Mouse (Mus musculus) bone marrow macrophage, adult 2 months (primary cell): ENCODE data around the gene Chtop. TPM values are rescaled to one million over a fixed set of nuclear protein-coding genes. Genes with fewer than 3 reads are reported as not detected.
A peak's percentile ranks its signal among the peaks of the same experiment; 100 is the strongest.

ENCODE experiments used
- H3K27ac ChIP-seq: 2 replicates; pipeline ENCODE4 v1.5.1; 2012; ENCODE audit warnings: low read depth, low read length; ENCODE audit not compliant: insufficient read depth
- H3K4me1 ChIP-seq: 2 replicates; pipeline ENCODE4 v1.6.1; 2012; ENCODE audit warnings: low read length; ENCODE audit not compliant: control insufficient read depth, insufficient read depth
- H3K4me3 ChIP-seq: 2 replicates; pipeline ENCODE4 v1.5.1; 2012; ENCODE audit warnings: mild to moderate bottlenecking, low read length, moderate library complexity; ENCODE audit not compliant: insufficient read depth
- CTCF ChIP-seq: IDR thresholded peaks from 2 replicates; pipeline ENCODE4 v1.5.1; 2012; ENCODE audit warnings: low read depth, mild to moderate bottlenecking, low read length, moderate library complexity
- POLR2A ChIP-seq: IDR thresholded peaks from 2 replicates; pipeline ENCODE4 v1.6.1; 2012; ENCODE audit warnings: mild to moderate bottlenecking, low read depth, low read length, borderline replicate concordance
- polyA plus RNA-seq: library from polyadenylated mRNA; stranded (reverse); fragments of >200 nt; gene quantifications from 2 replicates; pipeline ENCODE4 v1.2.4, GENCODE M21; 2012; ENCODE audit not compliant: missing spikeins, insufficient read depth, insufficient read length

Gene Chtop
- polyA plus RNA-seq, 1 experiment, result 56.9 TPM

- H3K4me1 ChIP-seq, result peaks cover 38% of the 10 kb centered on the region
- TF ChIP-seq CTCF, result no peak
- no peak for TF ChIP-seq POLR2A
- no peak overlapping the region for H3K27ac ChIP-seq
- H3K4me3 ChIP-seq, result peak overlapping the region; percentile 71
These were observed 3.8 kb upstream of the Chtop start for GRCm38 (mm10) chr3:90512948-90513642.

GRCm38 (mm10) chr3:90512276-90512675 is 3.0 kb upstream of the Chtop start:
- H3K27ac ChIP-seq, result no peak overlapping the region
- TF ChIP-seq POLR2A (no peak), CTCF (no peak)

GRCm38 (mm10) chr3:90509747-90510123 is 437 bp upstream of the Chtop start:
- H3K27ac ChIP-seq, result peak overlapping the region; percentile 61
- peaks cover 23% of the 10 kb centered on the region for H3K4me1 ChIP-seq
- TF ChIP-seq POLR2A (no peak), CTCF (no peak)
- H3K4me3 ChIP-seq, result peak overlapping the region; percentile 38

More at GRCm38 (mm10) chr3:90512276-90512675, 3.0 kb upstream of the Chtop start:
- no peak overlapping the region for H3K4me3 ChIP-seq
- peaks cover 37% of the 10 kb centered on the region for H3K4me1 ChIP-seq

DNA sequence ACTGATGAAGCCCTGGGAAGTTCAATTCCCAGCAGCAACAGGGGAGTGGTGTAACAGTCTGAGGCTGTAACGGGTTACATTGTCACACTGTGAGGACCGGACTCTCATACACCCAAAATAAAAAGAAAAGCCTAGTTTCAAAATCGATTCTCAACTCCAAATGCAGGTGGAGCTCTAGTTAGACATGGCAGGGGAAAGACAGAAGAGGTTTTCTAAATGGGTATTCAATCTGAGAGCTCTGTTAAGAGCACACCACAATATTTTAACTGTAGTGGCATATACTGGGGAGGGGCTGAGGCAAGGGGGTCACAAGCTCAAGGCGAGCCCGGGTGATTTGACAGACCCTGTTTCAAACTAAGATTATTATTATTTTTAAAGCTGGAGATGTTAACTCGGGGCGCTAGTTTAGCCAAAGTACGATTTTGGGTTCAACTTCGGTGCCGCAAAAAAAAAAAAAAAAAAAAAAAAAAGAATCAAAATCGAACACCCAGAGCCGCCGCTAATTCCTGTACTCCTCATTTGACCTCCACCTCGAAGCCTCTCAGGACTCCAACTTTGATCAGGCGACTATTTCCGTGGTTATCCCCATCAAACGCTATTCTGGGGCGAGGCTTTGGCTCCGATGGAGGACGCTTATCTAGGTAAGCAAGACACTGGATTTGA is 880 bp downstream of the Chtop start:
- Histone ChIP-seq H3K4me3 (peak overlapping the region; percentile 97), H3K4me1 (peaks cover 19% of the 10 kb centered on the region), H3K27ac (peak overlapping the region; percentile 26)
- TF ChIP-seq POLR2A (no peak), CTCF (no peak; the same call in 1 of the 2 replicates)

- Histone ChIP-seq H3K4me3 (no peak overlapping the region), H3K4me1 (peaks cover 7% of the 10 kb centered on the region), H3K27ac (no peak overlapping the region)
- TF ChIP-seq CTCF (no peak), POLR2A (no peak)
These were observed 2.9 kb downstream of the Chtop start for GRCm38 (mm10) chr3:90506362-90506761.

- TF ChIP-seq POLR2A (no peak), CTCF (no peak)
- no peak overlapping the region for H3K27ac ChIP-seq
- H3K4me3 ChIP-seq, result no peak overlapping the region
- peaks cover 7% of the 10 kb centered on the region for H3K4me1 ChIP-seq
These were observed 4.1 kb downstream of the Chtop start for GRCm38 (mm10) chr3:90505216-90505615.

GRCm38 (mm10) chr3:90503444-90503843 is 5.9 kb downstream of the Chtop start:
- no peak overlapping the region for H3K27ac ChIP-seq
- H3K4me1 ChIP-seq, result peaks cover 7% of the 10 kb centered on the region
- no peak overlapping the region for H3K4me3 ChIP-seq
- TF ChIP-seq CTCF (no peak), POLR2A (no peak)

DNA sequence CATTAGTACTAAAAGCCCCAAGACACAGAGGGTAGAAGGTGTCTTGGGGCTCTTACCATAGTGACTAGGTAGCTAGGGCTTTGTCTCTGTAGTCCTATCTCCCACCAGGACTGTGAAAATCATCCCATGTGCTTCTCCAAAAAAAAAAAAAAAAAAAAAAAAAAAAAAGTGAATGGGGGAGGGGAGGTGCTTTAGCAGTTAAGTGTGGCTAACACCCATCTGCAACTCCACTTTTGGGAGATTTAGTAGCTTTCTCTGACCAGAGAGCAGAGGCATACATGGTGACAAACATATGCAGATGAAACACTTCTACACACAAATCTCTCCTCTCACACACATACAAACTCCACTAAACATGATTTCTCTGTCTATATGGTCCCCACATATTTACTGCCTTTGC is 11.7 kb downstream of the Chtop start:
- H3K4me1 ChIP-seq, result no peaks in the 10 kb centered on the region
- H3K27ac ChIP-seq, result no peak overlapping the region
- no peak for TF ChIP-seq POLR2A
- TF ChIP-seq CTCF, result no peak
- no peak overlapping the region for H3K4me3 ChIP-seq

DNA sequence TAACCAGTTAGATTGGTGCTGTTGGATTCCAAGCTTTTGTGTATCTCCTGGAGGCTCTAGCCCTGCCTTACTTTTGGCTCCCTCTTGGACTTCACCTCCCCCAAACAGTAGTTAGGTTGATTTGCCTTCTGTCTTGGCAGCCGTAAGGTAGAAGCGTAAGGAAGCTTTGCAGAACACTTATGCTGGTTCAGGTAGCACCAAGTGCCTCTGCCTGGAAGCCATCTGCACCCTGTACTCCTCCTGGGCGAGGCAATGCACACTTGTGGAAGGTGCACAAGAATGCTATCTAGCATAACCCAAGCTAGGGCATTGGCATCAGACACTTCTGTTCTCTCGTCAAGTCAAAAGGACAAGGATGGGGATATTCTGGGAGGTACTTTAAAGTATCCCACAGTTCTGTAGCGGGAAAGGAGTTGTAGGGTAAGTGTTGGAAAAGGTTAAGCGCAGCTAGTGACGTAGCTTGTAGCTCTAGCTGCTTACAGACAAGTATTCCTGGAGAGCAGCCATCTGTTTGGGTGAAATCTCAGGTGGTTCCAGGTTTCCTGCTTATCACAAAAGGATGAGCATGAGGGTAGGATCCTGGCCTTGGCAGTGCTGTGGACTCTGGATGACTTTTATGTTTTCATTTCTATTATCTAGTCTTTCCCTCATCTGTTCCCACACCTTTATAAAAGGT is 13.3 kb downstream of the Chtop start:
- Histone ChIP-seq H3K4me3 (no peak overlapping the region), H3K4me1 (no peaks in the 10 kb centered on the region), H3K27ac (no peak overlapping the region)
- TF ChIP-seq POLR2A (no peak), CTCF (no peak)
